Mouse (Mus musculus) thymus, adult 2 months (tissue): ENCODE results near the gene Parp16.

Source experiments
- CTCF ChIP-seq: fragments of 200-500 bp; IDR thresholded peaks from 2 replicates; pipeline ENCODE4 v1.5.1; 2012; ENCODE audit warnings: mild to moderate bottlenecking, control low read depth, low read length, moderate library complexity, borderline replicate concordance; ENCODE audit not compliant: control insufficient read depth, poor library complexity, insufficient read depth; ENCODE audit errors: extremely low read depth
- POLR2A ChIP-seq: fragments of 200-500 bp; IDR thresholded peaks from 2 replicates; pipeline ENCODE4 v1.6.1; 2012; ENCODE audit warnings: mild to moderate bottlenecking, low read length, control low read depth, moderate library complexity; ENCODE audit not compliant: control insufficient read depth, poor library complexity, insufficient read depth; ENCODE audit errors: extremely low read depth

- TF ChIP-seq CTCF (no peak), POLR2A (no peak)
Measured at GRCm38 (mm10) chr9:65230250-65230649, 35.1 kb downstream of the Parp16 start.
